Mouse (Mus musculus) liver, embryonic 14.5 days (tissue): ENCODE data around the gene Gzme.

ENCODE experiments used
- CTCF ChIP-seq: IDR thresholded peaks from 2 replicates; pipeline ENCODE4 v1.5.1; 2016; ENCODE audit warnings: antibody characterized with exemption, low read depth, control low read depth
- EP300 ChIP-seq: IDR thresholded peaks from 2 replicates; pipeline ENCODE4 v1.6.1; 2016; ENCODE audit warnings: antibody characterized with exemption, low read depth

GRCm38 (mm10) chr14:56105016-56105415 is 15.4 kb downstream of the Gzme start:
- no peak for TF ChIP-seq CTCF
- TF ChIP-seq EP300, result no peak
